Mouse (Mus musculus) forebrain, embryonic 10.5 days (tissue): Measurements from ENCODE around the gene Fcrl5. TPM values are rescaled to one million over a fixed set of nuclear protein-coding genes. Genes with fewer than 3 reads are reported as not detected.
A peak's percentile ranks its signal among the peaks of the same experiment; 100 is the strongest.
"Not testable (repeated sequence)": the region's sequence is repeated elsewhere in the genome, so short reads cannot be mapped to it uniquely, and the experiment has no call there.

Experiments used
- DNase-seq: peaks from one replicate; pipeline ENCODE4 v3.0.0-alpha.2; 2017; ENCODE audit warnings: low spot score; ENCODE audit errors: extremely low spot score
- H3K27ac ChIP-seq: fragments of 300-500 bp; sonication (generic); 2 replicates; pipeline ENCODE4 v1.5.1; 2016; ENCODE audit warnings: mild to moderate bottlenecking
- H3K27me3 ChIP-seq: fragments of 300-500 bp; sonication (generic); 2 replicates; pipeline ENCODE4 v1.6.1; 2016; ENCODE audit warnings: mild to moderate bottlenecking; ENCODE audit not compliant: poor library complexity, severe bottlenecking
- H3K36me3 ChIP-seq: fragments of 300-500 bp; sonication (generic); replicated peaks from 2 replicates; pipeline ENCODE4 v1.6.1; 2016; ENCODE audit warnings: mild to moderate bottlenecking, moderate library complexity
- H3K4me1 ChIP-seq: fragments of 300-500 bp; sonication (generic); 2 replicates; pipeline ENCODE4 v1.6.1; 2016
- H3K4me3 ChIP-seq: fragments of 300-500 bp; sonication (generic); 2 replicates; pipeline ENCODE4 v1.5.1; 2016; ENCODE audit warnings: mild to moderate bottlenecking, moderate library complexity
- H3K9me3 ChIP-seq: fragments of 300-500 bp; sonication (generic); 2 replicates; pipeline ENCODE4 v1.6.1; 2016; ENCODE audit warnings: mild to moderate bottlenecking, moderate library complexity
- WGBS: fragments of 180-500 bp; shearing (Covaris S2); methylation state at CpG from one replicate; pipeline ENCODE4 v1.1.7; 2016; 5-methylcytosine and 5-hydroxymethylcytosine counted together
- polyA plus RNA-seq: library from polyadenylated mRNA; unstranded; fragments of >200 nt; fragmentation: Nextera tagmentation; extraction: Ambion mirVana; gene quantifications from 2 replicates; pipeline ENCODE4 v1.2.1, GENCODE M21; 2016

The Fcrl5 gene
- polyA plus RNA-seq, 1 experiment from 2014 or later, result not detected

GRCm38 (mm10) chr3:87467011-87467410 lies 31.4 kb downstream of the Fcrl5 start:
- DNase-seq, result no peak
- H3K27ac ChIP-seq, result no peak overlapping the region
- H3K4me1 ChIP-seq, result no peaks in the 10 kb centered on the region
- no peaks in the 10 kb centered on the region for H3K27me3 ChIP-seq
- WGBS, result 81% methylated on average over 6 of the region's 6 CpGs
- H3K9me3 ChIP-seq, result peaks cover 5% of the 10 kb centered on the region
- H3K4me3 ChIP-seq, result no peak overlapping the region
- H3K36me3 ChIP-seq, result no peaks in the 10 kb centered on the region

DNA sequence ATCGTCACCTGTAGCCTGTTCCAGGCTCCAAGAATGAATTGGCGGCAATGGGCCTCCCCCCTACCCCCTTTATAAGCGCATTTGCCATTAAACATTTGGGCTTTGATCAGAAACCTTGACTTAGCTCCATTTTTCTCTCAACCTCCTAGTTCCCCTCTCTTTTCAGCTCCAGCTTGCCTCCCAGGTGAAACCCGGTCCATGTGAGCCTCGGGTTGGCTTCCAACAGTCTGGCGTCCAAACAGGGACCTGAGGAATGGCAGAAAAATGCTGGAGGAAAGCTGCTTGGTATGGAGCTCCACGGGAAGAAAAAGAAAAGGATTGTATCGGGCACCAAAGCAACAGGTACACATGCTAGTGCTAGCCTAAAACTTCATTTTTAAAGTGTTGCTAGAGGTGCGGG lies 31.8 kb downstream of the Fcrl5 start:
- Histone ChIP-seq H3K36me3 (no peaks in the 10 kb centered on the region), H3K4me1 (no peaks in the 10 kb centered on the region), H3K27ac (no peak overlapping the region), H3K4me3 (no peak overlapping the region), H3K9me3 (peaks cover 5% of the 10 kb centered on the region), H3K27me3 (no peaks in the 10 kb centered on the region)
- WGBS, result 92% methylated on average over 9 of the region's 9 CpGs
- DNase-seq, result no peak

DNA sequence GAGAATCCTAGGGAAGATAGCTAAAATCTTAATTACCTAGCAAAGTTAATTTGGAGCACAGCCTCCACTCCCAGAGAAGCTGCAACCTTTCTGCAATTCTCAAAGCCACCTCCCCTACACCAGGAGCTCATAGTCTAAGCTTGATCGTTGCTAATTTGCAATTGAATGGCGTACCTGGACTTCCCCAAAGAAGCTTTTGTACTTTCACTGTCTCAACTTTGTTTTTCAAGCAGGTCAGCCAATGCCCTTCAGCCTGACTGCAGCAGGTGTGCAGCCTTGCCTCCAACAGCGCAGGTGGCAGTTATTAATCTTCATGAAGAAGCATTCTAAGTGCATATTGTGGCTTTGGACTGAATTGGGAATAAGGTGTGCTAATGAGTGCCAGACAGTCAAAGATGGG lies 42.4 kb downstream of the Fcrl5 start:
- not testable (repeated sequence) for H3K4me1 ChIP-seq
- 87% methylated on average over 3 of the region's 3 CpGs for WGBS

GRCm38 (mm10) chr3:87478596-87478995 lies 43.0 kb downstream of the Fcrl5 start:
- H3K27me3 ChIP-seq, DNase-seq, H3K27ac ChIP-seq, H3K36me3 ChIP-seq, H3K4me1 ChIP-seq, H3K4me3 ChIP-seq: not testable (repeated sequence)
- WGBS, result 87% methylated on average over 6 of the region's 6 CpGs
- peaks cover 22% of the 10 kb centered on the region; the same call in 1 of the 2 replicates for H3K9me3 ChIP-seq

More for the DNA sequence above, 42.4 kb downstream of the Fcrl5 start:
- H3K36me3 ChIP-seq, DNase-seq, H3K27ac ChIP-seq, H3K4me3 ChIP-seq, H3K27me3 ChIP-seq: not testable (repeated sequence)
- H3K9me3 ChIP-seq, result peaks cover 22% of the 10 kb centered on the region; the same call in 1 of the 2 replicates

DNA sequence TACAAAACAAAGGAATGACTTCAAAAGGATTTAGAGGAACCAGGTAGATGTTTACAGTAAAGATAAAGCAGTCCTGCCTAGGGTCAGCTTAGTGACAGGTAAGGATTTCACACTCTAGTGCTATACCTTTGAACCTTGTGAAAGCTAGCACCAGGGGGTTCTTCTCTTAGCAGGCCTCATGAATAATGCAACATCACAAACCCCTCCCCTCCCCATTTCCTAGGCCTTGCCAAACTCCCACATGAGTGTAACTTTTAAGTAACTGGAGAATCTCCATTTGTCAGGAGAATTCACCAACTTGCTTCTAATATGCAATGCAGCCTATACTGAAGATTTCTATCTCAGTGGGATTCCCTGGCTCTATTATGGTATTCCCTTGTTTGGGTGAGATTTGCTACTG lies 43.7 kb downstream of the Fcrl5 start:
- not testable (repeated sequence) for H3K36me3 ChIP-seq, H3K4me3 ChIP-seq, H3K27ac ChIP-seq, DNase-seq, H3K27me3 ChIP-seq, H3K4me1 ChIP-seq
- H3K9me3 ChIP-seq, result peaks cover 22% of the 10 kb centered on the region; the same call in 1 of the 2 replicates

- Histone ChIP-seq H3K9me3 (no peaks in the 10 kb centered on the region), H3K27me3 (no peaks in the 10 kb centered on the region), H3K36me3 (no peaks in the 10 kb centered on the region), H3K27ac (no peak overlapping the region), H3K4me1 (peaks cover 14% of the 10 kb centered on the region), H3K4me3 (no peak overlapping the region)
- WGBS, result 87% methylated on average over 4 of the region's 4 CpGs
- DNase-seq, result no peak
Observed at GRCm38 (mm10) chr3:87487392-87487791, 51.8 kb downstream of the Fcrl5 start.

DNA sequence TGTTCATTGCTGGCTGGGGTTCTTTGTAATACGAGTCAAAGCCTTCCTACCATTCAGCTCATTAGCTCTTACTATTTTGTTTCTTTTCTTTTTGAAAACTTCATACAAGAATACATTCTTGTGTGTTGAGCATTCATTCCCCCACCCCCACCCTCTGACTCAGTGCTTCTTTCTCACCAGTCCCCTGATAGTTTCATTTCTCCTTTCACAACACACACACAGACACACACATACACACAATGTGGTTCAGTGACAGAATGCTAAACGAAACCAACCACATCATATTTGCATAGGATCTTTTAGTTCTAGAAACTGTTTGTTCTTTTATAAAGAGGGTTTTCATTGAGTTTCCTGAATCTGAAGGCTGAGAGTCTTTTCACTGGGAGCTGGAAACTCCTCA lies 52.3 kb downstream of the Fcrl5 start:
- no peaks in the 10 kb centered on the region for H3K27me3 ChIP-seq
- no peaks in the 10 kb centered on the region for H3K9me3 ChIP-seq
- H3K4me3 ChIP-seq, result no peak overlapping the region
- 61% methylated on average over 2 of the region's 2 CpGs for WGBS
- no peak overlapping the region; the same call in 1 of the 2 replicates for H3K27ac ChIP-seq
- H3K36me3 ChIP-seq, result no peaks in the 10 kb centered on the region
- peak; percentile 10 for DNase-seq
- peaks cover 14% of the 10 kb centered on the region for H3K4me1 ChIP-seq

DNA sequence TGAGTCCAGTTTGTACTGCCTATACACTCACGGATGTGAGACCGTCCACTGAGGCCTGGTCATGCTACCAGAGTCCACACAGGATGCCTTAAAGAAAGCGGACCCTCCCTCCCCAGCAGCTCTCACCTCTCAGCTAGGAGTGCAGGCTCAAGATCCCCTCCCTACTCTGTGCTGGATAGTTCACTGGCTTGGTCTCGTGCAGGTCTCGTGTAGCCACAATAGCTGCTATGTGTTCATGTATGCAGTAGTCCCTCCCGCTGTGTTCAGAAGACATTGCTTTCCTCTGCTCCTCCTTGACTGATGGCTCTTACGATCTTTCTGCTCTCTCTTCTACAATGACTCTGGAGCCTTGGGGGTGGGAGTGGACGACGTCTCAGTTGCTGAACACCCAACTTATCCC lies 62.7 kb downstream of the Fcrl5 start:
- WGBS, result 83% methylated on average over 9 of the region's 9 CpGs
- DNase-seq, result no peak
- H3K27ac ChIP-seq, result no peak overlapping the region
- H3K4me1 ChIP-seq, result peaks cover 20% of the 10 kb centered on the region
- no peaks in the 10 kb centered on the region for H3K36me3 ChIP-seq
- peaks cover 3% of the 10 kb centered on the region for H3K27me3 ChIP-seq
- H3K4me3 ChIP-seq, result no peak overlapping the region
- H3K9me3 ChIP-seq, result no peaks in the 10 kb centered on the region

- Histone ChIP-seq H3K27me3 (peaks cover 8% of the 10 kb centered on the region), H3K36me3 (no peaks in the 10 kb centered on the region), H3K9me3 (no peaks in the 10 kb centered on the region), H3K27ac (no peak overlapping the region), H3K4me1 (peaks cover 20% of the 10 kb centered on the region), H3K4me3 (no peak overlapping the region)
- 20% methylated on average over 3 of the region's 3 CpGs for WGBS
- peak; percentile 67 for DNase-seq
Observed at GRCm38 (mm10) chr3:87499072-87499471, 63.5 kb downstream of the Fcrl5 start.

GRCm38 (mm10) chr3:87500088-87501055 lies 64.8 kb downstream of the Fcrl5 start:
- Histone ChIP-seq H3K36me3 (no peaks in the 10 kb centered on the region), H3K27ac (no peak overlapping the region), H3K9me3 (no peaks in the 10 kb centered on the region), H3K4me3 (no peak overlapping the region), H3K27me3 (peaks cover 8% of the 10 kb centered on the region), H3K4me1 (peaks cover 20% of the 10 kb centered on the region)
- no peak for DNase-seq
- WGBS, result 84% methylated on average over 24 of the region's 24 CpGs

DNA sequence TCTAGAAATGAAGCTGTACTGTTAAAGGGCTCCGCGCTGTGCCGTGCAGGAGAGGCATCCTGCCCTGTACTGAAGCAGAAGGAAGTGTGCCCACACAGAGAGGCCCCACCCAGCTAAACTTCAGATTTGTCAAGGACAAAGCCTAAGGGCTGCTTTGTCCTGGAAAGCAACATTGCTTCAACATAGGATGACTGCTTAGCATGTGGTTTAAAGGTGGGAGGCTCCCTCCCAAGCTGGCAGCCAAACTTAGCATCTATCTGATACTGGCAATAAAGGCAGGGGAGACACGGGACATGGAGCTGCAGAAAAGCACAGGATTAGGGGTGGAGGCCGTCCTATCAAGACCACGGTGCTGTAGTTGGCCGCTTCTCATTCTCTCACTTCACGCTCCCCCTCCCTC lies 65.6 kb downstream of the Fcrl5 start:
- 62% methylated on average over 8 of the region's 8 CpGs for WGBS
- Histone ChIP-seq H3K9me3 (no peaks in the 10 kb centered on the region), H3K27ac (no peak overlapping the region), H3K4me1 (peaks cover 20% of the 10 kb centered on the region), H3K4me3 (no peak overlapping the region), H3K27me3 (peaks cover 8% of the 10 kb centered on the region), H3K36me3 (no peaks in the 10 kb centered on the region)
- DNase-seq, result no peak

DNA sequence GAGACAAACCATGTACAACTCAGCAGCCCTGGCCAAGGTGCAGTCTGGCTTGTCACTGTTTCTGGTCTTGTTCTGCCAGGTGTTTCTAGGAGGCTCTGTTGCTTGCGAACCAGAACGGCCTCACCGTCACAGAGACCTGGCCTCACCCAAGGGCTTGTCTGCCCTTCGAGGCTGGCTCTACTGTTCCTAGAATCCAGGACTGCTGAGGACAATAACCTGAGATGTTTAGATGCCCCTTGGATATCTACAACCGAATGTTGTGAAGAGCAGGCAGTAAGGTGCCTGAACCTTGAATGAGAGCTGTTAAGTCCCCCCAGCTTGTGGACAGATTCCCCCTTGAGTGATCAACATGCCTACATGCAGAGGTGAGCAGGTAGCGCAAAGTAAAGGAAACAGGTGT lies 67.2 kb downstream of the Fcrl5 start:
- Histone ChIP-seq H3K4me3 (no peak overlapping the region), H3K4me1 (peaks cover 13% of the 10 kb centered on the region), H3K27me3 (peaks cover 8% of the 10 kb centered on the region), H3K27ac (no peak overlapping the region), H3K36me3 (no peaks in the 10 kb centered on the region), H3K9me3 (no peaks in the 10 kb centered on the region)
- WGBS, result 93% methylated on average over 6 of the region's 6 CpGs
- no peak for DNase-seq

DNA sequence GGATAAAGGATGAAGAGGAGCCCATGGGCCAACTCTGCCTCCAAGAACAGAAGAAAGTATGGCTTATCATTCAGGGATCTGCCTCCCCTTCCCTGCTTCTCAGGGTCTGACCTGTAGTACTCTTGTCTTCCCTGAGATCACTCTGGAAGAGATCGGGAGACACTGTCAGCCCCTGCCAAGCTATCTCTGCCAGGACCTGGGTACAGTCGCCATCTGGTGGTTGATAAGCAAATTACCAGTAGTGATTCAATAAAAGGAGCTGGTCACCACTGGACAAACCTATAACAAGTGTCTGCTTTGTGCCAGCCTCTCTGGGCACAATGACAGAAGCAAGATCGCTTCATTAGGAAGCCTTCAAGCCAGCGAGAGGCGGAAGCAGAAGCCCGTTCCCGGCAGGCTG lies 68.8 kb downstream of the Fcrl5 start:
- H3K4me3 ChIP-seq, result no peak overlapping the region
- H3K27ac ChIP-seq, result no peak overlapping the region
- WGBS, result 38% methylated on average over 7 of the region's 7 CpGs
- H3K27me3 ChIP-seq, result peaks cover 14% of the 10 kb centered on the region
- H3K4me1 ChIP-seq, result peaks cover 24% of the 10 kb centered on the region
- peak; percentile 47 for DNase-seq
- H3K36me3 ChIP-seq, result no peaks in the 10 kb centered on the region
- H3K9me3 ChIP-seq, result no peaks in the 10 kb centered on the region
